Mouse (Mus musculus) 3134 (cell line): ENCODE measurements around the gene Cntnap1.

Experiments
- DNase-seq: peaks from one replicate; pipeline ENCODE4 v3.0.0-alpha.2; 2011; ENCODE audit warnings: low spot score; ENCODE audit not compliant: insufficient read length; ENCODE audit errors: extremely low read depth

The Cntnap1 gene

GRCm38 (mm10) chr11:101182771-101183517 is 12.6 kb downstream of the Cntnap1 start:
- no peak for DNase-seq

GRCm38 (mm10) chr11:101184984-101185383 is 14.7 kb downstream of the Cntnap1 start:
- DNase-seq = no peak

DNA sequence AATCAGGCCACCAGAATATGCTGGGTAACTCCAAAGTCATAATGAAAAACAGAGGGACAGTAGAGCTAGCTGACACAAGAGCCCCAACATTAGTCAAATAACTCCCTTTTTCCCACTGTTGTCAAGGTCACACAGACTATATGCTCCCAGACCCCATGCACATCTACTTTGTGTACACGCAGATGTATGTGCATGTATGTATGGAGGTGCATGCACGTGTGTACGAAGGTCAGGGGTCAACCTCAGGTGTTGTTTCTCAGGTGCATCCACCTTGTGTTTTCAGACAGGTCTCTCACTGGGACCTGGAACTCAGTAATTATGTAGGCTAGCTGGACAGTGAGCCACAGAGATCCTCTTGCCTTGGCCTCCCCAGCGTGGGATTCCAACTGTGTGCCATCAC is 15.1 kb downstream of the Cntnap1 start:
- no peak for DNase-seq

DNA sequence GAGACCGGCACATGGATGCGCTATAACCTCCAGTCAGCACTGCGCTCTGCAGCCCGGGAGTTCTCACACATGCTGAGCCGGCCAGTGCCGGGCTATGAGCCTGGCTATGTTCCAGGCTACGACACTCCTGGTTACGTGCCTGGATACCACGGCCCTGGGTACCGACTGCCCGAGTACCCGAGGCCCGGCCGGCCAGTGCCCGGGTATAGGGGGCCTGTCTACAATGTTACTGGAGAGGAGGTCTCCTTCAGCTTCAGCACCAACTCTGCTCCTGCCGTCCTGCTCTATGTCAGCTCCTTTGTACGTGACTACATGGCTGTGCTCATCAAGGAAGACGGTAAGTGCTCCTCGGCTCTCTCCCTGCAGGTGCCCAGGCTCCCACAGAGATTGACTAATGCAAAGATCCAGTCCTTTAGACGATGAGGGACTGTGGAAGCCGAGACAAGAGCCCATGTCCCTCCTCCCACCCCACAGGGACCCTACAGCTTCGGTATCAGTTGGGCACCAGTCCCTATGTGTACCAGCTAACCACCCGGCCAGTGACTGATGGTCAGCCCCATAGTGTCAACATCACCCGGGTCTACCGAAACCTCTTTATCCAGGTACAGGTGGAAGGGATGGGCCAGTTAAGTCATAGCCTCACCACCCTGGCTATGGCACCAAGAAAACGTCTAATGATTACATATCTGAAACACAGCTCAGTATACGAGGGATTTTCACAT is 16.4 kb downstream of the Cntnap1 start:
- no peak for DNase-seq

DNA sequence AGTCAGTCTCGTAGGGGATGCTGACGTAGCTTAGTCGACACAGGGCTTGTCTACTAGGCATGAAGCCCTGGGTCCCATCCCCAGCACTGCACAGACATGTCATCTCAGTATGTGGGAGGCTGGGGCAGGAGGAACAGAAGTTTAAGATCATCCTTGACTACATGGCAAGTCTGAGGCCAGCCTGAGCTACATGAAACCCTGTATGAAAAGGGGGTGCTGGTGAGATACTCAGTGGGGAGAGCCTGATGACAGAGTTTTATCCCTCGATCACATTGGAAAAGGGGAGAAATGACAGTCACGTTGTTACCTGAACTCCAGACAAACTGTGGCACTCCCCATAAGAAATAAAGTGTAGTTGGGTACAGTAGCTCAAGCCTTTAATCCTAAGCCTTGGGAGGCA is 17.2 kb downstream of the Cntnap1 start:
- no peak for DNase-seq

DNA sequence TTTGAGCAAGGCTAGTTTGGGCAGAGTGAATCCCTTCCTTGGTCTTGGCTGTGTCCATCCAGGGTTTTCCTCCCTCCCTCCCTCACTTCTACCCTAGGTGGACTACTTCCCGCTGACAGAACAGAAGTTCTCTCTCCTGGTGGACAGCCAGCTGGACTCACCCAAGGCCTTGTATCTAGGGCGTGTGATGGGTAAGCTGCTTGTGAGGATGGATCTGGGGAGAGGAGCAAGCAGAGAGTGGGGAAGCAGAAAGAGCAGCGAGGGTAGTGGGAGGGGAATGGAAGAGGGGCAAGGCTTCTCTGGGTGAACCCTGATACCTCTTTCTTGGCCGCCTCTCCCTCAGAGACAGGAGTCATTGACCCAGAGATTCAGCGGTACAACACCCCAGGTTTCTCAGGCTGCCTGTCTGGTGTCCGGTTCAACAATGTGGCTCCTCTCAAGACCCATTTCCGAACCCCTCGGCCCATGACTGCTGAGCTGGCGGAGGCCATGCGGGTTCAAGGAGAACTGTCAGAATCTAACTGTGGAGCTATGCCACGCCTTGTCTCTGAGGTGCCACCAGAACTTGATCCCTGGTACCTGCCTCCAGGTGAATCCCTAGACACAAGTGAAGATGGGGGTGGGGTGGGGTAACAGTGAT is 18.0 kb downstream of the Cntnap1 start:
- DNase-seq = no peak

GRCm38 (mm10) chr11:101189495-101190180 is 19.3 kb downstream of the Cntnap1 start:
- peak; percentile 70 for DNase-seq

DNA sequence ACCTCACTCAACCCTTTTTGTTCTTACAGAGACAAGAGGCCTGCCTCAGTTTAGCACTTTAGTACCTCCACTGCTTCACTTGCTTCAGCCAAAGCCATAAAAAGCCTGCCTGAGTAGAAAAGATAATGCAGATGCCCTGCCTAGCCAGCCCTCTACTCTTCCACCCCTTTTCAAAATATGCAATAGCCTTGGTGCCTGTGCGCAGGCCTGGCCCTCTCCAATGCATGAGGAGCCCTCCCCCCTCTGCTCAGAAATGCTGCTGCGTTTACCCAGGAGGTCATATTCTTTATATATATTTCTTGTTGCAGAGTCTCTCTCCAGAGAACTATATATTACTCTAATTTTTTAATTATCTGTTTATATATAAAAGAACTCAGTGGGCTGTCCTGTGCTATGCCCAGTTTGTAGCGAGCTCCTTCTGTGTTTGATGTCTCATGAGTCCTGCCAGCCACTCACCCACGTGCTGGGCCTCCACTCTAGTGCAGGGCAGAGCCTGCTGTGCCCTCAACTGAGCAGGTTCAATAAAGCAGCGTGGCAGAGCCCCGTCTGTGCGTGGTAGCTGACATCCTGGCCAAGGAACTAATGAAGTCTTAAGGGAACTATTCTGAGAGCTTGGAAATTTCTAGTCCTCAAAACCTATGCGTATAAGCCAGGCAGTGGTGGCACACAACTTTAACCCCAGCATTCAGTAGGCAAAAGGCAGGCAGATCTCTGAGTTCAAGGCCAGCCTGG is 20.0 kb downstream of the Cntnap1 start:
- DNase-seq = no peak

DNA sequence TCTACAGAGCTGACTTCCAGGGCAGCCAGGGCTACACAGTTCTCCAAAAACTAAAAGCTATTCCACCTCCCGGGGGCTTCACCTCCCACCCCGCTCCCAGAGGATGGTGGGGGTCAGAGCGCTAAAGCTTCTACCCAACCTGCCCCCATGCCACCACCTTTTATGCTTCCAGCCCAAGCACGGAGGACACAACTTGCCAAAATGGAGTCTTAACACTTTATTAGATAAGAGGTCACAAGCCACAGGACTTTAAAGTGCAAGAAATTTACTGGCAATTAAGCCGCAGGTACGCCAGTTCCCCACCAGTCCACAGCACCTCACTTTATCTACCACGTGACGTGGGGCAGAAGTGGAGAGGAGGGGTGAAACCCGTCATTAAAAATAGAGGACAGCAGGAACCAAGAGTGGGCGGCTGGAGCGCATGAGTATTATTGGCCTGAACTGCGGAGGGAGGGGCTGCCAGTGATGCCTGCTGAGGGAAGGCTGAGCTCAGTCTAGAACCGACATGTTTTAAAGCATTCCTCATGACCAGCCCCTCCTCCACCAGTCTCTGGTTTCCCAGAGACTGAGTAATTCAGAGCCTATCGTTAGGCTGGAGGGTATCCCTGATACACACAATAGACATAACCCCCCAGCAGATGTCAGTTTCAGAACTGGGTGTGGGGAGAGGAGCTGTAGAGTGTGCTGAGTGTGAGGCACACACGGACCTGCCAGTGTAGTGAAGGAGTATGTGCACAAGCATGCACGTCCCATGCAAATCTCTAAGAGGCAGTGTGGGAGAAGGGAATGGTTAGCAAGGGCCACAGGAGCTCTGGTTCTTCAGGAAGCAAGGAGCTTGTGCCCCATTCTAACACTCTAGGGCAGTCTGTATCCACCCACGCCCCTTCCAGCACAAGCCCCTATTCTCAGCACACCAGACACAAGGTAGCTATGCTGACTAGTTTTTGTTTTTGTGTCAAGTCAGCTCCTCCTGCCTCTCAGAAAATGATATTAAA is 20.9 kb downstream of the Cntnap1 start:
- DNase-seq = no peak

DNA sequence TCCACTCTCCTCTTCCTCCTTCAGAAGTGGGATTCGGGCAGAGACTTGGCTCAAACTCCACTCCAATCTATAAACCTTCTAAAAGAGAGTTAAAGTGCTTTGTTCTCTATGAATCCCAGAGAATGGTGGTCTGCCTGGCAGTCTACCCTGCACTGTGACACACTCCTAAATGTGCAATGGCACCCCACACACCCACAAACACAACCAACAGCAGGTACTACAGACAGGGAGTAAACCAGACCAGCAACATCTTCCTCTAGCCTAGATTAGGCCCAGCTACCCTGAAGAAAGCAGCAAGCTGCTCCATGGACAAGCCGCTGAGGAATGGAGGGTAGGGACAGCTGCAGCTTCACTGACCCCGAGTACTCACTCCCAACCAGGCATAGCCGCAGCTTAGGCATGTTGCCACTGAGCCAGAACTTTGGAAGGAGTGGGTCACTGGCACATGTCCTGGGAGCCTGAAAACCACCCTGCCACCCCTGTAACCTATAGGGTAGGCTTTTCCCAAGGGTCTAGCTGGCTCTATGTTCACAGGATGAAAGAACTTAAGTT is 21.7 kb downstream of the Cntnap1 start:
- DNase-seq = no peak

DNA sequence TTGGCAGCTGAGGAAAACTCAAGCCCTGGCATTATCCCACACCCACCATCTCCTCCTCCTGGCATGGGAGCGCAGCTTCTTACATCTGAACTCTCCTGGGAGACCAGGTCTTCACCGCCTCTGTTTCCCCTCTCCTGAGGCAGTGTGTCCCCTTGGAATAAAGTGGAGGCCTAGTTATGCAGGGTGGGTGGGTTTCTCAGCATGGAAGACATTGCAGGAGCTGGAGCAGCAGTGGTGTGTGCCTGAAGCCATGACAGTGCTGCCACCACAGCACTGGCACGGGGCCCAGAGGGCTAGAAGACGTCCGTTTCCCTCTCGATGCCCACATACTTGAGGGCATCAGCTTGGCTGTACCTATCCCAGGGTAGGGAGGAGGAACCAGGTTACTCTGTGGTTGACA is 22.3 kb downstream of the Cntnap1 start:
- DNase-seq = no peak

- no peak for DNase-seq
Measured at GRCm38 (mm10) chr11:101193076-101193475, 22.8 kb downstream of the Cntnap1 start.

- no peak for DNase-seq
Measured at GRCm38 (mm10) chr11:101194137-101194536, 23.8 kb downstream of the Cntnap1 start.

DNA sequence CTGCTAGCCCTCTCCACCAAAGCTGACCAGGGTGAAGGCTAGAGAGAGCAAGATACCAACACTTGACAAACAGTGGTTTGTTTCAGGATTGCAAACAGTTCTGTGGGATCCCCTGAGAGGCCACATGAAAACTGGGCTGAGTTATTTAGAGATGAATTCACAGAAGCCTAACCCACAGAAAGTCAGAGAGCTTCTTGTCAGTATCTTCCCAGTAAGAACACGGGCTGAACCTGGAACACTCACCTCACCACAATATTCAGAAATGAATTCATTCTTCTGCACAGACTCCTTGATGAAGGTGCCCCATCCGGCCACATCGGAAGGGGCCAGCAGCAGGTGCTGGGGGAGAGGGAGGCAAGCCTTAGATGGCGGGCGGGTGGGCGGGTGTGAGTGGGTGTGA is 24.3 kb downstream of the Cntnap1 start:
- no peak for DNase-seq

- DNase-seq = no peak
Measured at GRCm38 (mm10) chr11:101195101-101195500, 24.8 kb downstream of the Cntnap1 start.

DNA sequence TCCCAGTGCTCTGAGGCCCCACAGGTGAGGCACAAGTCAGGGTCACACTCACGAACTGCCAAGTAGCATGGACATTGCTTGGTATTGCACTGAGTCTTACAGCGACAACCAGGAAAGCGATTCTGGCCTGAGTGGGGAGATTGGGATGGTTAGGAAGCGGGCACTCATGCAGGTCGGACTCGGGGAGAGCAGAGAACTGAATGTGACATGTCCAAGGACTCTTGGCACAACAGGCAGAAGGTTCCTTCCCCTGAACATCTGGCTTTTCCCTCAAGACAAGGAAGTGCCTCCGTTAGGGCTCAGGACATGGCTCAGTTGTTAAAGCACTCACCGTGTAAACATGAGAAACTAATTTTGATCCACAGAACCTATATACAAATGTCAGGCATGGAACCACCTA is 25.2 kb downstream of the Cntnap1 start:
- DNase-seq = no peak

- DNase-seq = no peak
Measured at GRCm38 (mm10) chr11:101196175-101196574, 25.9 kb downstream of the Cntnap1 start.

GRCm38 (mm10) chr11:101199555-101199954 is 29.2 kb downstream of the Cntnap1 start:
- no peak for DNase-seq

- no peak for DNase-seq
Measured at GRCm38 (mm10) chr11:101200986-101201385, 30.7 kb downstream of the Cntnap1 start.
